Mouse (Mus musculus) heart, postnatal 25 days (tissue): ENCODE results near the gene Doc2a. TPM values are rescaled to one million over a fixed set of nuclear protein-coding genes. Genes with fewer than 3 reads are reported as not detected.
A peak's percentile ranks its signal among the peaks of the same experiment; 100 is the strongest.

Experiments
- DNase-seq: peaks from one replicate; pipeline ENCODE4 v3.0.0; 2022; ENCODE audit warnings: low spot score
- intact Hi-C: fragments of 180-260 bp; cut with DNase I; formaldehyde crosslinking; loops from one replicate; pipeline ENCODE4 v1.15.1; 2025
- total RNA-seq, 2 experiments: library from RNA; stranded (reverse); gene quantifications; 2 replicates each; pipeline ENCODE4 v1.2.3; 2021

The Doc2a gene
- total RNA-seq, result not detected

DNA sequence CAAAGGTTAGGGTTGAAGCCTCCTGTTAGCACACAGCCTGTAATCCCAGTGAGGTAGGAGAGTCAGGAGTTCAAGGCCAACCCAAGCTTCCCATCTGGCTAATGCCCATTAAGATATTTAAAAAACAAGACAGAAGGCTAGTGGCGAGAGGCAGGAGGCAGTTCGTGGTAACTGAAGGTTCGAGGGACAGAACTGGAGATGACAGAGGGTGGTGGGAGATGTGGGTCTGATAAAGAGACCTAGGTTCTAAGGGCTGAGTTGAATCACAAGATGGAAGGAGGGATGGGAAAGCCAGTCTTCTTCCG is at the start of gene Doc2a:
Gene Doc2a, plus strand, starts transcription at position 301 of the 305 bp plus-strand sequence.
- DNase-seq, result no peak
- intact Hi-C loops, result no loop called here

DNA sequence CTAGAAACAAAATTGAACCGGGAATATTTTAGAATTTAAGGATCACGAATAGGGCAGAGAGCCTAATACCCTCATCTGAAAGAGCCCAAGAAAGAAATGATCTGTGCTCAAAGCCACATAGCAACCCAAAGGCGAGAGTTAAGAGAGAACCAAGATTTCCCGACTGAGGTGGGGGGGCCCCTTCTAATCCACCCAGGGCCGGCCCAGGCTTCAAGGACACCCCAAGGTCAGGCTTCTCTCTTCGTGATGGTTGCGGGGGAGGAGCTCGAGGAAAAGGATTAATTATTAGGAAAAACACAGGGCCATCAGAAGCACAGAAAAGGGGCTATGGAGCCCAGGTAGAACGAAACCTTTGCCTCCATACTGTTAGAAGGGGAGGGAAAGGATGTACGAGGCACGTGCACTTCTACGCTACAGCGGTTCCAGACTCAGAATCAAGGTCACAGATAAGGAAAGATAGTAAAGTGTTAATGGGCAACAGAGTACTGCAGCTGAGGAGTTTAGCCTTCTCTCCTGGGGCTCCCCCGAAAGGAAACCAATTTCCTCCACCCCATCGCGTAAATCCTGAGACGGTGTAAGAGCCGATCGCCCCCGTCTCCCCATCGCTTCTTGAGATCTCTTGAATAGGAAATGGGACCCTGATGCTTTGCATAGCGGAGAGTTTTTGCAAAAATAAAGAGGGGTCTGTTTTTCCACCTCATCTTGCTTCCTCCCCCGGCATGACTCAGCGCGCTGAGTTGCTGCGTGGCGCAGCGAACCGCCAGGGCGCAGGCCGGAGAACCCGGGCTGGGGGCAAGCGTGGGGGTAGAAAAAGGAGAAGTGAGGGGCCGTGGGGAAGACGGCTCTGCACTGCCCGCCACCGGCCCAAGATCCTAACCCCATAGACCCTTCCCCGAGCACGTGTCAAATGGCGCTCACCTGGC is 48.8 kb upstream of the Doc2a start:
- intact Hi-C loops, result no loop called here
- no peak for DNase-seq

DNA sequence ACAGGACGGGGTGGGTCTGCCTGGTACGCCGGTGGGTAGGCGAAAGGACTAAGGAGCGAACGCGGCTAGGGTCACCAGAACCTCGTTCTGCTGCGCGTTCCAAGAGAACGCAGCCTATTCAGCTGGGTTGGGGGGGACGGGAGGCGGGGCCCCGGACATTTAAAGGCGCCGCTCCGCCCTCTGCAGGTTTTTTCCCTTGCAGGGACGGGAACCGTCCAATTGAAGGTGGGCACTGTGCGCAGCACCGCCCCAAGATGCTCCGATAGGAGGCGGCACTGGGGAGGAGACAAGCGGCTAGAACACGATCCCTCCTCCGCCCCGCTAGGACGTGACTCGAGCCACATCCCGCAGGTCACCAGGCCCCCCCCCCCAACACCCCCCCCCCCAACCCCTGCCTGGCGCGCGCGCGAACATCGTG is 48.2 kb upstream of the Doc2a start:
- intact Hi-C loops, result no loop called here
- DNase-seq, result peak; percentile 98

DNA sequence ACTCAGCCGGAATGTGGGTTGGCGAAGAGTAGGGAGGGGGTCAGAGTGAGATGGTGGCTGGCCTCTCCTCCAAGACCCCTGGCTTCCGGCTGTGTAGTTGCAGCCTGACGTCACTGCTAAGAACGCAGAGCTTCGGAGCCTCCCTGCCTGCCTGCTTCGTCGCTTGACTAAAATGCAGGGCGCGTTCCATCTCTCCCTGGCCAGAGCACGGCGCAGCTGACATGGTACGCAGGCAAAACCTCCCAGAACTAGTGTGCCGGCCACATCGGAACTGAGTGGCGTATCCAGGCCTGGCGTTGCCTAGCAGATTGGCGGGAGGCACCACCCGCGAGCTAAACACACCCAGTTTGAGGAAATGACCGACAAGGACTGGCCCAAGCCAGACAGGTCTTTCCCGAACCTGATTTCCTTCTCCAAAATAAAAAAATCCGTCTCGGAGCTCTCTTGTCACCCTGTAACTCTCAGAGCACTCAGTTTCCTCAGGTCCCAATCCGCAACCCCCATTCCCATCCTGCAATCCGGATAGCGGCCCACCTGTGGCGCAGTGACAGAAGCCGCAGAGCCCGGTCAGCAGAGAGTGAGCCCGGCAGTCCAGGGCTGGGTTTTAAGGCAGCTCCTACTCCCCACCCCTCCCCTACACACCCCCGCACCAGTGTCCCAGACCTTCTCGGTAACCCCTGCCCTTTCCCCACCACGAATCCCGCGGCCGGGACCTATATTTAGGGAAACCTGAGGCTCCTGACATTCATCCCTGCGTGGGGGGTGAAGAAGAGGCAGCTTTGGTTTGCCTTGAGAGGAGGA is 47.5 kb upstream of the Doc2a start:
- DNase-seq, result no peak
- intact Hi-C loops, result loop anchor here (5.0 kb wide), 1 partner anchor 233 kb away; no protein-coding TSS in a partner anchor

DNA sequence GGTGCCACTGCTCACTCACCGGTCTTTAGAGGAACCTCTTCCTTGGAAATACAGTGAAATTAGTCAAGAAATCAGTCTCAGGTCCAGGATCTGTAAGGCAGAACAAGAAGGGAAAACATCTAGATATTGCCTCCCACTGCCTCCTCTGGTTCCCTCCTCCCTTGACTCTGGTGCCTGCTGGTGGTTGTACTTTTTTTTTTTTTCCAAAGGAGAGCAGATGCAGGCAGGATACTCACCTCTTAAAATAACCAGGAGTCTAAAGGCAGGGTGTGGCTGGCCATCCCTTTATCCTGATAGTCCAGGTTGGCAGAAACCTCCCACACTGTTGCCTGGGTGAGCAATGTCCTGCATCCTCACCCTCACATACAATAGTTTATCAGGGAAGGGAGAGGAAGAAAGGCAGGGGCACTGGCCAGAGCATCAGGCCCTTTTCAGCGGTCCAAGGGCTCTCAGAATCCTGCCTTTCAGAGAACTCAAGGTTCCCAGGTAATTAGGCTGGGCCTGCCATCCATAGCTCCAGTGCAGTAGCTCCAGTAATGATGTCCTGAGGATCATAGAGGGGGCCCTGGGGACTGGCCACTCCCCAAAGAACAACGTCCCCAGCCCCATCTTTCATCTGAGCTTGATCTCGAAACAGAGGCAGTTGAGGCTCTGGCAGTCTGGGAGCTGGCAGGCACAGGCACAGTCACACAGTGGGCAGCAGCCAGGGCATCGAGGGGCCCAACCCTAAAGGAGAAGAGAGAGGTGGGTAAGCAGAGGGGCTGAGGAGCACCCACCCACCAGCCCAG is 46.8 kb upstream of the Doc2a start:
- DNase-seq, result no peak
- intact Hi-C loops, result loop anchor here (5.0 kb wide), 1 partner anchor 232 kb away; no protein-coding TSS in a partner anchor

DNA sequence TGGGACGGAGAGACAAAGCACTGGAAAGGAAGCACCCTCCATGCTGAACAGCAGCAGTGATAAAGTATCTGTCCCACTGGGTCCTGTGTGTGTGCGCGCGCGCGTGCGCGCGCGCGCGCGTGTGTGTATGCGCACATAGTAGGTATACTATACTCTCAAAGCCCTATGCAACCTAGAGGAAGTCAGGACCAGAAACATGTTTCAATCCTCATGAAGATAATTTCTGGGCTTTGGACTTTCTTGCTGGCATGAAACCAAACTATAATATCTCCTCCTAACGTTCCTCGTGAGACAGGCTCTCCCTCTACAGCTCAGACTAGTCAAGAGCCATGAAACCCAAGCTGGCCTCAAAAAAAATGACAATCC is 46.2 kb upstream of the Doc2a start:
- no peak for DNase-seq
- intact Hi-C loops, result loop anchor here (5.0 kb wide), 1 partner anchor 231 kb away; no protein-coding TSS in a partner anchor

DNA sequence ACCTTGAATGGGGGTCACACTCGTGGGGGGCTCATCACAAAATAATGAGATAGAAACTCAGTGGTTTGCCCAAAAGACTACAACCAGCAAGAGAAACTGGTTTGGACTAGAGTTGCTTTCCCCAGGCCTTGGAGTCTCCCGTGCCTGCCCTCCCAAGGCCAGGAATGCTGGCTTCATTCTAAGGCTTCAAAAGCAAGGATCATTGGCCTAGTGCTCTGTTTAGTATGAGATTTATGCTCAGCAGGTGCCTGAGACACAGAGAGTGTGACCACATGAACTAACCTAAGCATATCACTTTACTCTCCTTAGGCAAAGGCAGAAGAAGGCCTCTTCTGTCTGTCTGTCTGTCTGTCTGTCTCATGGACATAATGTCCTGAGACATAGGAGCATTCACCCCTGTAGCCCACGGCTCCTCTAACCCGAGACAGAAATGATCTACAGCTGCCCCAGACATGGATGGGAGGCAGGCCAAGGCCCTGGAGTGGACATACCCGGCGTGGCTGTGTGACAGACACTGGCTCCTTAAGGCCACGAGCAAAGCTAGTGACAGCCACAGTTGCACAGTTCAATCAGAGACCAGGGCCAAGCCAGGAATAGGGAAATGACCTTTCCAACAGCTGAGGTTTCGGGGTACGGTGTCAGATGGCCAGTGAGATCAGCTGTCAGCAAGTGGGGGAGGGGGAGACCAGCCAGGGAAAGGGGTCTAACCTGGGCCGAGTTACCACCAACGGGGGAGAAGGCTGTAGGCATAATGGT is 44.9 kb upstream of the Doc2a start:
- DNase-seq, result no peak
- intact Hi-C loops, result loop anchor here (5.0 kb wide), 1 partner anchor 230 kb away; no protein-coding TSS in a partner anchor

DNA sequence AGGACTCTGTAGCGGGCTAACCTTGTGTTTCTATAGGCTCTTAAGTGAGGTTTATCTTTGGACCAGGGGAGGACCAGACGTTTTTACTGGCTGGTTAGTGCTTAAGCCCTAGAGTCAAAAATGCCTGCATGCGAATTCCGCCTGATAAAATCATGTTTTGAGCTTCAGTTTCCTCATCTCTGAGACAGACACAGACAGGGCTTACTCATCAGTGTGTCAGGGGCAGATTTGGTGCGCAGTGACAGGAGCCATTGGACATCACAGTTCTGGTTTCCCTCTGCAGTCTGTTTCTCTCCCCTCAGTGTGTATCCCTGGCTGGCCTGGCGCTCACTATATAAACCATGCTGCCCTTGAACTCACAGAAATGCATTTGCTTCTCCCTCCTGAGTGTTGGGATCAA is 44.0 kb upstream of the Doc2a start:
- DNase-seq, result no peak
- intact Hi-C loops, result loop anchor here (5.0 kb wide), 1 partner anchor 229 kb away; no protein-coding TSS in a partner anchor

DNA sequence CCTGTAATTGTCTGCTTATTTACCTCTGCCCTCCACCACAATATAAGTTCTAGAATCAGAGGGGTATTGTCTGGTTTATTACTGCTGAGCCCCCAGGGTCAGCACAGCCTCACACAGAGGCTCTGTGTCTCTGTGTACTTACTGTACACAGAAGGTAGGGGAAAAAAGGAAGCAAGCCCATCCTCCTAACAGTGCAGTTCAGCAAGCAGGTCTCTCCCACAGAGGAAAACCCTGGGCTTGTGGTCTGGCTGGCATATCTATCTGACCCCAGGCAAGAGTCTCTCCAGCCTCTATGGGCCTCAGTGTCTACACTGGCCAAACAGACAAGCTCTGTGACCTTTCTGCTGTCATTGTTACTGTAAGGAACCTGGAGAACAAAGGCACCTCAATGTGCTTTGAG is 43.5 kb upstream of the Doc2a start:
- intact Hi-C loops, result loop anchor here (5.0 kb wide), 1 partner anchor 229 kb away; no protein-coding TSS in a partner anchor
- DNase-seq, result no peak

DNA sequence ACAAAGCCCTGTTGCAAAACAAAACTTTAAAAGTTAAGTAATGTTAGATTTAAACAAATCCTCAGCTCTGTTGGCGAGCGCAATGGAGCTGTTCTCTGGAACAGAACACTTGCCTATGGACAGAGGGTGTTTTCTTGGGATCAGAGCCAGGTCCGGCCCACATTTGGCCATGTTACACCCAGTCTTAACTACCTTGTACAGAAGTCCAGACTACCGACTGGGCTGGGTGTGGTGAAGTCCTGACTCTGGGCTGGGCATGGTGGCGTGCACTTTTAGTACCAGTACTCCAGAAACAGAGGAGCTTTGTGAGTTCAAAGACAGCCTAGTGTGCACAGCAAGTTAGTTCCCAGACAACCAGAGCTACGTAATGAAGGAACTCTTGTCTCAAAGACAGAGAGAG is 40.3 kb upstream of the Doc2a start:
- intact Hi-C loops, result no loop called here
- no peak for DNase-seq

DNA sequence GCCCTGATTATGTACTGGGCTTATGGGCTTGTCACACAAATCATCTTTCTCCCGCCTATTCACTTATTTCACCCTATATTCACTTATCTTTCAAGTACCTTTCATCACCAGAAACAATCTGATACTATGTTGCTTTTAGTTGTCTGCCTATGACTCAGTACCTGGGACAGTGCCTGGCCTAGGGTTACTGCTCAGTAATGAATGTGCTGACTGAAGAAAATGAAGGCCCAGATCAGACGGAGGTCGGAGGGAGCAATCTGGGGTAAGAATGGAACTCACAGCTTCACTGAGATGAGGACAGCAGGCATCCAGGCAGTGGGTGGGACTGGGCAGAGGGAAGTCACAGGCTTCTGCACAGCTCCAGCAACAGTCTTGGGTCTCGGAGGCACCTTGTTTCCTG is 39.8 kb upstream of the Doc2a start:
- DNase-seq, result no peak
- intact Hi-C loops, result no loop called here

DNA sequence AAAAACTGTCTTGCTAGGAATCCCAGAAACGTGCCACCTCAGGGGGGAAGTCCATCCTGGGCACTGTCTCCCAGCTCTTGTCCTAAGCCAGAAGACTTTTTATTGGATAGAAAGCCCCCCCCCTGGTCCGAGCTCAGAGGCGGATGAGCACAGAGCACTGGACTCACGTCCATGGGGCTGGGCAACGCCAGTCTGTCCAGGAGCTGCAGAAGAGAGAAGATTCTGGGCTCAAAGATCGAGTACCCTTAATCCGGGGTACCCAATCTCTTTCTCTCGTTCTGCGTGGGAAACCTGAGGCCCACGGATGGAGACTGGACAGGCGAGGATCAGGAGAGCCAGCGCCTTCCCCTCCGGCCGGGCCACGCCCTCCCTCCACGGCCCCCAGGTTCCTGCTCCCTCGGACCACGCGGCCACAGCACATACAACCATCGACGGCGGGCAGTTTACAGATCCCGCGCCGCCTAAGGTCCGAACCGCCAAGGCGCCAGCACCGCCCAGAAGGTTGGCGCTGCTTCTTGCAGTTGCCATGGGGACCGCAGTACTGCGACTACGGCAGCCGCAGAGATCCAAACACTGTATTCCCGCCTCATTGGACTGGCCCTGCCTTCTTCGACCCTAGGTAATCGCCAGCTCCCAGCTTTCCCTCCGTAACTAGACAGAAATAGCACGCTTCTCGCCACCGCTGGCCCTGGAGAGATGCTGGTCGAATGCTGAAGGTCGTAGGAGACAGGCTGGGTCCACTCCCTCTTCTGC is 38.3 kb upstream of the Doc2a start:
- intact Hi-C loops, result no loop called here

DNA sequence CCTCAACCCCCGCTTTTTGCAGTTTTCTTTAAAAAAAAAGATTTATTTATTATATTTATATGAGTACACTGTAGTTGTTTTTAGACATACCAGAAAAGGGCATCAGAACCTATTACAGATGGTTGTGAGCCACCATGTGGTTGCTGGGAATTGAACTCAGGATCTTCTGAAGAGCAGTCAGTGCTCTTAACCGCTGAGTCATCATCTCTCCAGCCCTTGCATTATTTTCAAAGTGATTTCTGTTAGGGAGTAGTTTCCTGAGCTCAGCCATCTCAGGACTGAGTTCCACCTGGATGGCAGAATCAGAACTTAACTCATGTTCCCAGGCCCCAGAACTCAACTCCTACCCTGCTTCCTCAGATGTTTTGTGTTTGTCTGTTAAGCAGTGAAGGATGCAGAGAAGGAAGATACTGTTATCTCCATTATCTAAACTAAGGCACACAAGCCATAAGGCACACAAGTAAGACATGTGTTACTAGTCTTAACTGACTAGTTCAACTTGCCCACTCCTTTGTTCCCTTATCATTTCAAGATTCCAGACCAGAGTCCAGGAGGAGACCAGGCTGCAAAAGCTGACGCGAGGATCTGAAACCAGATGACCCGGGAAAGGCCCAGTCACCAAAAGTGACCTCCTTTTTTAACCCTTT is 37.4 kb upstream of the Doc2a start:
- DNase-seq, result no peak
- intact Hi-C loops, result no loop called here

More for the DNA sequence above, 38.3 kb upstream of the Doc2a start:
- DNase-seq, result peak; percentile 80

DNA sequence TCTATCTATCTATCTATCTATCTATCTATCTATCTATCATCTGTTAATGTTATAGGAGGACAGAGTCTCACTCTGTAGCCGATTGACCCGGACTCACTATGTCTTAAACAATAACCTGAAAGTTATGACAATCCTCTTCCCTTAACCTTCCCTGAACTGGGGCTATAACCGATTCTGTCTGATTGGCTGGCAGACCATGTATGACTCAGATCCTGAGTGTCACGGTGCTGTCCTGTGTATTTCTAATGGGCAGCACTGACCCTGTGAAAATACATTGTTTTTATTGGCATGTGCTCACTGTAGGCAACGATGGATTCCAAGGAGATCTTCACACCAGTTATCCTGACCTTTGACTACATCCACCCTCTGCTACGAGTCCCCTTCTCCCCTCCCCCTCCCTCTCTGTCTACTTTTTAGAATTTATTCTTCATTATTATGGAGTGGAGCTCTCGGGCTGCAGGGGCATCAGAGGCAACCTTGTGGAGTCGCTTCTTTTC is 31.4 kb upstream of the Doc2a start:
- DNase-seq, result no peak
- intact Hi-C loops, result no loop called here

DNA sequence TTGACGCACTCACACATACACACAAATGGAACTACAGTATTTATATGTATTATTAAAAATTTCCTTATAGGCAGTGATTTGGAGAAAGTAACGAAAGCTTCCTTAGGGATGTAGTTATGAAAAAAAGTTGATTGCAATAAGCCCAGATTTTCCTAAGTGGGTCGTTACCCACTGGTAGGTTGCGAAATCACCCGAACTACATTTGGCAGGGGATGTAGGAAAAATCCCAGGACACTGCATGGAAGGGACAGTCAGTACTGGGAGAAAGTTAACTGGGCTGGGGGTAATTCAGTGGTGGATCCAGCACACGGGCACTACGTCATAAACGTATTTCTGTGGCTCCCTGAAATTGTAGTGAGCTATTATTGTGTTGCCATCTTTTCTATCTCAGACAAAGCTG is 30.7 kb upstream of the Doc2a start:
- DNase-seq, result no peak
- intact Hi-C loops, result no loop called here

DNA sequence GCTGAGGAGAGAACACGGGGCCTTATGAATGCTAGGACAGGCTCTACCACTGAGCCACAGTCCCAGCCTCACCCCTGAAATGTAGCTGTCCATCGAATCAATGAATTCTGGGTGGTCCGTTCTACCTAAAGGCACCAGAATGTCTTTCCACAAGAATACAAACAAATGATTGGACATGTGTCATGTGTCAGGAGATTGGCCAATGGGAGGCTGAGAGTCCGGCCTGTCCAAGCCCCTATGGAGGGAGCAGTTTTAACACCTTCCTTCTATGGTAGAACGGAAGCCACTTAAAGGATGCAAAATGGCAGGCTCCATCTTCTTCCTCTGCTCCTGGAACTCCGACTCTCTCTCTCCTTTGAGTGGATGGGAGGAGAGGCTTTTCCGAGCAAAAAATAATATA is 29.6 kb upstream of the Doc2a start:
- intact Hi-C loops, result no loop called here
- DNase-seq, result no peak

DNA sequence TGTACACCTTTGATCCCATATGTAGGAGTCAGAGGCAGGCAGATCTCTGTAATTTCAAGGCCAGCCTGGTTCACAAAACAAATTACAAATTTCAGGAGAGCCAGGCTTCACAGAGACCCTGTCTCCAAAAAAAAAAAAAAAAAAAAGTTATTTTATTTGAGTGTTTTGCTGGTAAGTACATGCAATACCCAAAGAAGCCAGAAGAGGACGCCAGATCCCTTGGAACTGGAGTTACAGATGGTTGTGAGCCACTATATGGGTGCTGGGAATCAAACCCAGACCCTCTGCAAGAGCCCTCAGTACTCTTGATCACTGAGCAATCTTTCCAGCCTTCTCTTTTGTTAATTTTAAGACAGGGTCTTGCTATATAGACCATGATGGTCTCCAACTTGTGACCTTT is 28.4 kb upstream of the Doc2a start:
- intact Hi-C loops, result no loop called here
- DNase-seq, result no peak
